Mouse (Mus musculus) neural tube, embryonic 13.5 days (tissue): ENCODE results near the gene Gabra4. TPM values are rescaled to one million over a fixed set of nuclear protein-coding genes. Genes with fewer than 3 reads are reported as not detected.
A peak's percentile ranks its signal among the peaks of the same experiment; 100 is the strongest.

ENCODE experiments used
- ATAC-seq: fragments of 200-750 bp; cut with Nextera tagmentation; 2 replicates; pipeline ENCODE4 v1.8.0; 2017; ENCODE audit warnings: low read depth, mild to moderate bottlenecking, moderate TSS enrichment, moderate library complexity
- H3K27ac ChIP-seq: fragments of 300-500 bp; sonication (generic); replicated peaks from 2 replicates; pipeline ENCODE4 v1.5.1; 2015; ENCODE audit warnings: moderate library complexity, mild to moderate bottlenecking, inconsistent platforms
- H3K27me3 ChIP-seq: fragments of 300-500 bp; sonication (generic); 2 replicates; pipeline ENCODE4 v1.6.1; 2015; ENCODE audit warnings: mild to moderate bottlenecking, inconsistent platforms
- H3K36me3 ChIP-seq: fragments of 300-500 bp; sonication (generic); 2 replicates; pipeline ENCODE4 v1.6.1; 2015; ENCODE audit warnings: mild to moderate bottlenecking, inconsistent platforms
- H3K4me1 ChIP-seq: fragments of 300-500 bp; sonication (generic); replicated peaks from 2 replicates; pipeline ENCODE4 v1.6.1; 2015; ENCODE audit warnings: inconsistent platforms
- H3K4me2 ChIP-seq: fragments of 300-500 bp; sonication (generic); 2 replicates; pipeline ENCODE4 v1.6.1; 2015; ENCODE audit warnings: inconsistent platforms, mild to moderate bottlenecking, moderate library complexity
- H3K4me3 ChIP-seq: fragments of 300-500 bp; sonication (generic); 2 replicates; pipeline ENCODE4 v1.5.1; 2015; ENCODE audit warnings: mild to moderate bottlenecking, inconsistent platforms
- H3K9ac ChIP-seq: fragments of 300-500 bp; sonication (generic); 2 replicates; pipeline ENCODE4 v1.6.1; 2015; ENCODE audit warnings: moderate library complexity, mild to moderate bottlenecking, inconsistent platforms
- H3K9me3 ChIP-seq: fragments of 300-500 bp; sonication (generic); 2 replicates; pipeline ENCODE4 v1.6.1; 2016; ENCODE audit warnings: inconsistent platforms
- WGBS: fragments of 180-500 bp; shearing (Covaris S2); methylation state at CpG from one replicate; pipeline ENCODE4 v1.1.7; 2015; 5-methylcytosine and 5-hydroxymethylcytosine counted together
- polyA plus RNA-seq: library from polyadenylated mRNA; unstranded; fragments of >200 nt; fragmentation: Nextera tagmentation; extraction: Ambion mirVana; gene quantifications from 2 replicates; pipeline ENCODE4 v1.2.1, GENCODE M21; 2015

Gabra4 gene
- 9.4 and 9.5 TPM in 2 replicates for polyA plus RNA-seq

GRCm38 (mm10) chr5:71658115-71658497 is at the start of gene Gabra4:
Gene Gabra4, minus strand, starts transcription at chr5:71658308.
- Histone ChIP-seq H3K4me3 (peak within 1 kb of the TSS; percentile 60), H3K9me3 (no peaks in the 10 kb centered on the region), H3K4me1 (peaks cover 18% of the 10 kb centered on the region), H3K9ac (peak within 1 kb of the TSS; percentile 70), H3K27me3 (peaks cover 27% of the 10 kb centered on the region), H3K27ac (no peak within 1 kb of the TSS), H3K4me2 (peak within 1 kb of the TSS; percentile 98), H3K36me3 (no peaks in the 10 kb centered on the region)
- ATAC-seq, result peak; percentile 75
- 1% methylated on average over 15 of the region's 15 CpGs for WGBS

- Histone ChIP-seq H3K27ac (no peak overlapping the region), H3K4me1 (peaks cover 17% of the 10 kb centered on the region), H3K27me3 (no peaks in the 10 kb centered on the region), H3K9ac (peak overlapping the region; percentile 71), H3K36me3 (no peaks in the 10 kb centered on the region), H3K9me3 (no peaks in the 10 kb centered on the region), H3K4me3 (peak overlapping the region; percentile 54), H3K4me2 (peak overlapping the region; percentile 92)
- no peak; the same call in 1 of the 2 replicates for ATAC-seq
- WGBS, result 3% methylated on average over 6 of the region's 6 CpGs
Measured at GRCm38 (mm10) chr5:71701273-71701614, 43.1 kb upstream of the Gabra4 start.

- Histone ChIP-seq H3K4me1 (peaks cover 17% of the 10 kb centered on the region), H3K9ac (peak overlapping the region; percentile 71), H3K27ac (no peak overlapping the region), H3K36me3 (no peaks in the 10 kb centered on the region), H3K27me3 (no peaks in the 10 kb centered on the region), H3K9me3 (no peaks in the 10 kb centered on the region), H3K4me2 (peak overlapping the region; percentile 92), H3K4me3 (peak overlapping the region; percentile 54)
- peak; percentile 93 for ATAC-seq
- under 1% methylated on average over 44 of the region's 46 CpGs for WGBS
Measured at GRCm38 (mm10) chr5:71700468-71701272, 42.6 kb upstream of the Gabra4 start.

GRCm38 (mm10) chr5:71699696-71700467 is 41.8 kb upstream of the Gabra4 start:
- ATAC-seq, result no peak
- peak overlapping the region; percentile 71 for H3K9ac ChIP-seq
- WGBS, result under 1% methylated on average over 19 of the region's 19 CpGs
- H3K4me2 ChIP-seq, result peak overlapping the region; percentile 92
- H3K36me3 ChIP-seq, result no peaks in the 10 kb centered on the region
- no peaks in the 10 kb centered on the region for H3K27me3 ChIP-seq
- peak overlapping the region; percentile 54 for H3K4me3 ChIP-seq
- H3K9me3 ChIP-seq, result no peaks in the 10 kb centered on the region
- peaks cover 17% of the 10 kb centered on the region for H3K4me1 ChIP-seq
- H3K27ac ChIP-seq, result no peak overlapping the region

- Histone ChIP-seq H3K27ac (no peak overlapping the region), H3K9ac (no peak overlapping the region), H3K9me3 (no peaks in the 10 kb centered on the region), H3K4me2 (no peak overlapping the region), H3K27me3 (no peaks in the 10 kb centered on the region), H3K4me3 (no peak overlapping the region), H3K36me3 (no peaks in the 10 kb centered on the region), H3K4me1 (no peaks in the 10 kb centered on the region)
- 40% methylated on average over 4 of the region's 4 CpGs for WGBS
- no peak for ATAC-seq
Measured at GRCm38 (mm10) chr5:71665593-71665992, 7.5 kb upstream of the Gabra4 start.

GRCm38 (mm10) chr5:71657482-71658114 is 510 bp downstream of the Gabra4 start, which contains the start of gene Gabrb1:
Gene Gabrb1, plus strand, starts transcription at chr5:71658113.
- H3K9ac ChIP-seq, result peak within 1 kb of the TSS; percentile 70
- peaks cover 18% of the 10 kb centered on the region for H3K4me1 ChIP-seq
- H3K4me3 ChIP-seq, result peak within 1 kb of the TSS; percentile 60
- ATAC-seq, result peak; percentile 93
- no peak within 1 kb of the TSS for H3K27ac ChIP-seq
- no peaks in the 10 kb centered on the region for H3K9me3 ChIP-seq
- H3K27me3 ChIP-seq, result peaks cover 27% of the 10 kb centered on the region
- H3K4me2 ChIP-seq, result peak within 1 kb of the TSS; percentile 98
- no peaks in the 10 kb centered on the region for H3K36me3 ChIP-seq
- 0% methylated on average over 49 of the region's 49 CpGs for WGBS

GRCm38 (mm10) chr5:71656771-71657170 is 1.3 kb downstream of the Gabra4 start:
- Histone ChIP-seq H3K9ac (no peak overlapping the region), H3K27me3 (peaks cover 27% of the 10 kb centered on the region), H3K27ac (no peak overlapping the region), H3K4me1 (peaks cover 18% of the 10 kb centered on the region), H3K4me3 (peak overlapping the region; percentile 60), H3K9me3 (no peaks in the 10 kb centered on the region), H3K4me2 (peak overlapping the region; percentile 98), H3K36me3 (no peaks in the 10 kb centered on the region)
- WGBS, result 10% methylated on average over 10 of the region's 10 CpGs
- ATAC-seq, result no peak

GRCm38 (mm10) chr5:71654056-71654455 is 4.1 kb downstream of the Gabra4 start:
- no peak for ATAC-seq
- H3K9ac ChIP-seq, result no peak overlapping the region
- H3K9me3 ChIP-seq, result no peaks in the 10 kb centered on the region
- no peak overlapping the region for H3K27ac ChIP-seq
- no peak overlapping the region for H3K4me2 ChIP-seq
- H3K27me3 ChIP-seq, result peaks cover 27% of the 10 kb centered on the region
- H3K36me3 ChIP-seq, result no peaks in the 10 kb centered on the region
- 90% methylated on average over 5 of the region's 5 CpGs for WGBS
- H3K4me1 ChIP-seq, result peaks cover 18% of the 10 kb centered on the region
- H3K4me3 ChIP-seq, result no peak overlapping the region

GRCm38 (mm10) chr5:71648108-71648507 is 10.0 kb downstream of the Gabra4 start:
- Histone ChIP-seq H3K27ac (no peak overlapping the region), H3K9ac (no peak overlapping the region), H3K9me3 (no peaks in the 10 kb centered on the region), H3K27me3 (no peaks in the 10 kb centered on the region), H3K4me1 (no peaks in the 10 kb centered on the region), H3K4me2 (no peak overlapping the region), H3K4me3 (no peak overlapping the region), H3K36me3 (no peaks in the 10 kb centered on the region)
- 76% methylated on average over 2 of the region's 2 CpGs for WGBS
- no peak for ATAC-seq

- no peak for ATAC-seq
- WGBS, result 67% methylated on average over 10 of the region's 10 CpGs
- Histone ChIP-seq H3K4me3 (no peak overlapping the region), H3K27me3 (no peaks in the 10 kb centered on the region), H3K9ac (no peak overlapping the region), H3K36me3 (no peaks in the 10 kb centered on the region), H3K9me3 (no peaks in the 10 kb centered on the region), H3K4me2 (no peak overlapping the region), H3K4me1 (no peaks in the 10 kb centered on the region), H3K27ac (no peak overlapping the region)
Measured at GRCm38 (mm10) chr5:71639804-71640203, 18.3 kb downstream of the Gabra4 start.

GRCm38 (mm10) chr5:71627820-71628219 is 30.3 kb downstream of the Gabra4 start:
- no peak for ATAC-seq

GRCm38 (mm10) chr5:71616734-71617133 is 41.4 kb downstream of the Gabra4 start:
- H3K36me3 ChIP-seq, result no peaks in the 10 kb centered on the region
- WGBS, result 73% methylated on average over 4 of the region's 4 CpGs

More at GRCm38 (mm10) chr5:71627820-71628219, 30.3 kb downstream of the Gabra4 start:
- H3K4me1 ChIP-seq, result no peaks in the 10 kb centered on the region
- no peaks in the 10 kb centered on the region for H3K9me3 ChIP-seq
- H3K4me2 ChIP-seq, result no peak overlapping the region
- no peak overlapping the region for H3K9ac ChIP-seq
- H3K4me3 ChIP-seq, result no peak overlapping the region
- H3K27ac ChIP-seq, result no peak overlapping the region
- H3K27me3 ChIP-seq, result no peaks in the 10 kb centered on the region
- 91% methylated on average over 3 of the region's 3 CpGs for WGBS
- no peaks in the 10 kb centered on the region for H3K36me3 ChIP-seq

More at GRCm38 (mm10) chr5:71616734-71617133, 41.4 kb downstream of the Gabra4 start:
- Histone ChIP-seq H3K4me2 (no peak overlapping the region), H3K4me1 (no peaks in the 10 kb centered on the region), H3K4me3 (no peak overlapping the region), H3K9me3 (no peaks in the 10 kb centered on the region), H3K9ac (no peak overlapping the region), H3K27me3 (no peaks in the 10 kb centered on the region), H3K27ac (no peak overlapping the region)
- no peak for ATAC-seq
